Comparison of ENCODE assay signal across 10 mouse cellular contexts in genomic region chr3:86129757-86130156, GRCm38 (mm10). TPM values are rescaled to one million over a fixed set of nuclear protein-coding genes. Genes with fewer than 3 reads are reported as not detected.
DNase-seq lines count a peak whose midpoint lies in the region; ATAC-seq and TF ChIP-seq lines count a peak whose summit lies in the region.
"Had no signal": no experiment of that assay in that cellular context is flagged by ENCODE, and none has a peak within 500 bp of the region (broad histone marks: within the 10 kb centered on the region; RNA-seq: fewer than 3 reads in every experiment).

No protein-coding gene starts in this region.

- no peaks in the 10 kb centered on the region for H3K27me3 ChIP-seq in forebrain, embryonic 16.5 days (replicated peaks; ENCODE audit: control insufficient read depth, insufficient read depth, low read length)
- no peaks in the 10 kb centered on the region for H3K27me3 ChIP-seq in kidney, adult 2 months (replicated peaks; ENCODE audit: control insufficient read depth, insufficient read depth, low read length)
- no peaks in the 10 kb centered on the region for H3K27me3 ChIP-seq in limb, embryonic 11.5 days (ENCODE audit: control insufficient read depth, insufficient read depth, low read length)
- H3K27me3 ChIP-seq: embryonic facial prominence, embryonic 15.5 days; midbrain, embryonic 12.5 days had no signal

- H3K4me2 ChIP-seq in forebrain, embryonic 16.5 days (ENCODE audit: low read length), result no peak overlapping the region
- no peak overlapping the region for H3K4me2 ChIP-seq in limb, embryonic 11.5 days (ENCODE audit: low read depth, severe bottlenecking)
- H3K4me2 ChIP-seq: embryonic facial prominence, embryonic 15.5 days; midbrain, embryonic 12.5 days had no signal

- H3K27ac ChIP-seq in forebrain, embryonic 16.5 days (ENCODE audit: low read length), result no peak overlapping the region
- H3K27ac ChIP-seq in kidney, adult 2 months (ENCODE audit: insufficient read depth, low read depth, low read length), result no peak overlapping the region
- H3K27ac ChIP-seq in limb, embryonic 11.5 days (replicated peaks; ENCODE audit: low read depth, low read length), result no peak overlapping the region
- H3K27ac ChIP-seq: embryonic facial prominence, embryonic 15.5 days; midbrain, embryonic 12.5 days had no signal

- 14% methylated on average over 6 of the region's 6 CpGs for WGBS in forebrain, embryonic 16.5 days
- 15% methylated on average over 6 of the region's 6 CpGs for WGBS in kidney, adult 2 months
- 11% methylated on average over 6 of the region's 6 CpGs for WGBS in limb, embryonic 11.5 days

- H3K36me3 ChIP-seq in forebrain, embryonic 16.5 days (ENCODE audit: control insufficient read depth, insufficient read depth), result no peaks in the 10 kb centered on the region
- peaks cover 1% of the 10 kb centered on the region for H3K36me3 ChIP-seq in kidney, adult 2 months (ENCODE audit: control insufficient read depth, insufficient read depth, low read length)
- peaks cover 3% of the 10 kb centered on the region; the same call in 1 of the 2 replicates for H3K36me3 ChIP-seq in limb, embryonic 11.5 days (ENCODE audit: control insufficient read depth, insufficient read depth, low read length)
- H3K36me3 ChIP-seq: midbrain, embryonic 12.5 days had no signal

- H3K9me3 ChIP-seq in forebrain, embryonic 16.5 days (ENCODE audit: control insufficient read depth, low read length), result no peaks in the 10 kb centered on the region
- no peaks in the 10 kb centered on the region for H3K9me3 ChIP-seq in limb, embryonic 11.5 days (ENCODE audit: control insufficient read depth, low read length)
- H3K9me3 ChIP-seq: embryonic facial prominence, embryonic 15.5 days; midbrain, embryonic 12.5 days had no signal

- no peaks in the 10 kb centered on the region for H3K4me1 ChIP-seq in forebrain, embryonic 16.5 days (replicated peaks; ENCODE audit: control insufficient read depth, insufficient read depth, low read length)
- no peaks in the 10 kb centered on the region for H3K4me1 ChIP-seq in kidney, adult 2 months (ENCODE audit: control insufficient read depth, insufficient read depth, low read length)
- H3K4me1 ChIP-seq in limb, embryonic 11.5 days (ENCODE audit: control insufficient read depth, insufficient read depth, low read length), result no peaks in the 10 kb centered on the region
- H3K4me1 ChIP-seq: embryonic facial prominence, embryonic 15.5 days; midbrain, embryonic 12.5 days had no signal

- H3K9ac ChIP-seq in forebrain, embryonic 16.5 days (replicated peaks; ENCODE audit: low read depth, low read length), result no peak overlapping the region
- H3K9ac ChIP-seq in limb, embryonic 11.5 days (ENCODE audit: low read length), result no peak overlapping the region
- H3K9ac ChIP-seq: embryonic facial prominence, embryonic 15.5 days; midbrain, embryonic 12.5 days had no signal

- TF ChIP-seq CTCF in kidney, adult 2 months (conservative IDR thresholded peaks at IDR 0.05; ENCODE audit: insufficient read depth, insufficient read length, low read depth, low read length), result peak; percentile 66

- H3K4me3 ChIP-seq in forebrain, embryonic 16.5 days (replicated peaks; ENCODE audit: low read length), result no peak overlapping the region
- no peak overlapping the region for H3K4me3 ChIP-seq in kidney, adult 2 months (ENCODE audit: insufficient read depth, low read depth, low read length)
- H3K4me3 ChIP-seq in limb, embryonic 11.5 days (ENCODE audit: low read depth, low read length), result no peak overlapping the region
- H3K4me3 ChIP-seq: embryonic facial prominence, embryonic 15.5 days; midbrain, embryonic 12.5 days had no signal

- ATAC-seq in forebrain, embryonic 16.5 days, result peak; percentile 54; the same call in 1 of the 2 replicates
- no peak for ATAC-seq in limb, embryonic 11.5 days (ENCODE audit: insufficient number of reproducible peaks, low FRiP score, low TSS enrichment, low read depth)

- peak; percentile 85 for DNase-seq in 3T3-L1 (ENCODE audit: low read depth, low spot score)
- peak; percentile 44 for DNase-seq in ES-CJ7 (ENCODE audit: low read depth, low spot score)
- peak; percentile 45 for DNase-seq in cerebellum, adult 11 months
- peak; percentile 59 for DNase-seq in kidney, adult 2 months
- peak; percentile 87 for DNase-seq in limb, embryonic 11.5 days (ENCODE audit: low spot score)
- DNase-seq in neural tube, embryonic 10.5 days (ENCODE audit: extremely low spot score, low spot score), result peak; percentile 68
- DNase-seq in thymus, postnatal 25 days, result peak; percentile 52

- no peak for TF ChIP-seq POLR2A in kidney, adult 2 months (IDR thresholded peaks at IDR 0.05; ENCODE audit: low read depth, low read length)

RNA-seq across cellular contexts. Expression of gene Rps3a1, which starts 12.7 kb away (rescaled TPM):
- polyA plus RNA-seq in forebrain, embryonic 16.5 days (2015; fragmentation: Nextera tagmentation; extraction: Ambion mirVana), result 654 and 744 TPM in 2 replicates
- polyA plus RNA-seq in kidney, adult 2 months (2012; rRNA removed), result 200 and 307 TPM in 2 replicates
- 1,399 and 1,412 TPM in 2 replicates for polyA plus RNA-seq in limb, embryonic 11.5 days (2014; fragmentation: Nextera tagmentation; extraction: Ambion mirVana)
